Mouse (Mus musculus) liver, postnatal 0 days (tissue): ENCODE measurements at regions not wholly inside any gene's neighbourhood (a gene's known extent, or its start where the extent isn't known, plus 50 kb on each side); places are given as distances from the start of the nearest gene placed in this dataset.

Experiments used
- ATAC-seq: fragments of 200-750 bp; cut with Nextera tagmentation; 2 replicates; pipeline ENCODE4 v1.8.0; 2017; ENCODE audit warnings: mild to moderate bottlenecking, moderate library complexity
- DNase-seq: peaks from one replicate; pipeline ENCODE4 v3.0.0-alpha.2; 2016
- H3K27ac ChIP-seq: fragments of 300-500 bp; sonication (generic); 2 replicates; pipeline ENCODE4 v1.5.1; 2014; ENCODE audit warnings: antibody characterized with exemption, moderate library complexity, mild to moderate bottlenecking, low read depth
- H3K27me3 ChIP-seq: fragments of 300-500 bp; sonication (generic); 2 replicates; pipeline ENCODE4 v1.6.1; 2014; ENCODE audit warnings: low read length, control low read depth, mixed read lengths; ENCODE audit not compliant: insufficient read depth
- H3K36me3 ChIP-seq: fragments of 300-500 bp; sonication (generic); replicated peaks from 2 replicates; pipeline ENCODE4 v1.6.1; 2014; ENCODE audit warnings: mild to moderate bottlenecking, control low read depth, low read length, moderate library complexity, mixed read lengths; ENCODE audit not compliant: insufficient read depth
- H3K4me1 ChIP-seq: fragments of 300-500 bp; sonication (generic); 2 replicates; pipeline ENCODE4 v1.6.1; 2014; ENCODE audit warnings: antibody characterized with exemption, mild to moderate bottlenecking, control low read depth; ENCODE audit not compliant: insufficient read depth
- H3K4me2 ChIP-seq: fragments of 300-500 bp; sonication (generic); 2 replicates; pipeline ENCODE4 v1.6.1; 2014; ENCODE audit warnings: low read depth, mild to moderate bottlenecking, low read length, moderate library complexity, mixed read lengths
- H3K4me3 ChIP-seq: fragments of 300-500 bp; sonication (generic); 2 replicates; pipeline ENCODE4 v1.5.1; 2014; ENCODE audit warnings: low read depth, low read length
- H3K9ac ChIP-seq: fragments of 300-500 bp; sonication (generic); replicated peaks from 2 replicates; pipeline ENCODE4 v1.6.1; 2014; ENCODE audit warnings: mild to moderate bottlenecking, moderate library complexity
- H3K9me3 ChIP-seq: fragments of 300-500 bp; sonication (generic); 2 replicates; pipeline ENCODE4 v1.6.1; 2016; ENCODE audit warnings: mild to moderate bottlenecking, control low read depth, low read length, mixed read lengths
- CTCF ChIP-seq: sonication (generic); IDR thresholded peaks from 2 replicates; pipeline ENCODE4 v1.5.1; 2016; ENCODE audit warnings: antibody characterized with exemption, low read depth
- EP300 ChIP-seq: IDR thresholded peaks from 2 replicates; pipeline ENCODE4 v1.6.1; 2016; ENCODE audit warnings: antibody characterized with exemption, low read depth, mild to moderate bottlenecking
- WGBS: fragments of 180-500 bp; shearing (Covaris S2); extraction: QIAGEN DNeasy Blood & Tissue Kit; methylation state at CpG from one replicate; pipeline ENCODE4 v1.1.7; 2014; ENCODE audit not compliant: insufficient replicate concordance; 5-methylcytosine and 5-hydroxymethylcytosine counted together

GRCm38 (mm10) chr15:36864046-36864445, 143.5 kb downstream of the Zfp706 start:
- H3K27me3 ChIP-seq, result no peaks in the 10 kb centered on the region
- ATAC-seq (no peak), DNase-seq (no peak)
- no peak overlapping the region for H3K4me2 ChIP-seq
- H3K27ac ChIP-seq, result no peak overlapping the region
- TF ChIP-seq CTCF (no peak), EP300 (no peak)
- 66% methylated on average over 2 of the region's 2 CpGs for WGBS
- H3K36me3 ChIP-seq, result no peaks in the 10 kb centered on the region
- no peak overlapping the region for H3K4me3 ChIP-seq
- no peaks in the 10 kb centered on the region for H3K4me1 ChIP-seq
- H3K9me3 ChIP-seq, result no peaks in the 10 kb centered on the region
- no peak overlapping the region for H3K9ac ChIP-seq

- Histone ChIP-seq H3K27me3 (no peaks in the 10 kb centered on the region), H3K27ac (no peak overlapping the region), H3K9me3 (no peaks in the 10 kb centered on the region), H3K4me3 (no peak overlapping the region), H3K4me1 (no peaks in the 10 kb centered on the region), H3K4me2 (no peak overlapping the region), H3K36me3 (no peaks in the 10 kb centered on the region), H3K9ac (no peak overlapping the region)
- 70% methylated on average over 4 of the region's 4 CpGs for WGBS
- no peak for DNase-seq
- ATAC-seq, result no peak
- TF ChIP-seq CTCF (no peak), EP300 (no peak)
These were observed 148.9 kb downstream of the Zfp706 start for GRCm38 (mm10) chr15:36858711-36859110.

GRCm38 (mm10) chr15:36857622-36858021, 150.0 kb downstream of the Zfp706 start:
- no peak overlapping the region for H3K27ac ChIP-seq
- no peak overlapping the region for H3K4me2 ChIP-seq
- H3K36me3 ChIP-seq, result no peaks in the 10 kb centered on the region
- DNase-seq, result no peak
- 67% methylated on average over 1 of the region's 1 CpGs for WGBS
- H3K27me3 ChIP-seq, result no peaks in the 10 kb centered on the region
- H3K4me3 ChIP-seq, result no peak overlapping the region
- no peak for ATAC-seq
- no peaks in the 10 kb centered on the region for H3K4me1 ChIP-seq
- H3K9ac ChIP-seq, result no peak overlapping the region
- no peaks in the 10 kb centered on the region for H3K9me3 ChIP-seq
- TF ChIP-seq EP300 (no peak), CTCF (peak; percentile 41)

GRCm38 (mm10) chr15:36855550-36856131, 151.9 kb downstream of the Zfp706 start:
- H3K9me3 ChIP-seq, result no peaks in the 10 kb centered on the region
- no peak overlapping the region for H3K4me2 ChIP-seq
- no peaks in the 10 kb centered on the region for H3K27me3 ChIP-seq
- ATAC-seq, result no peak
- WGBS, result 63% methylated on average over 7 of the region's 7 CpGs
- H3K4me1 ChIP-seq, result no peaks in the 10 kb centered on the region
- no peaks in the 10 kb centered on the region for H3K36me3 ChIP-seq
- no peak for DNase-seq
- H3K9ac ChIP-seq, result no peak overlapping the region
- no peak overlapping the region for H3K27ac ChIP-seq
- no peak for TF ChIP-seq CTCF
- no peak for TF ChIP-seq EP300
- H3K4me3 ChIP-seq, result no peak overlapping the region

- H3K4me1 ChIP-seq, result no peaks in the 10 kb centered on the region
- no peak for ATAC-seq
- 46% methylated on average over 6 of the region's 6 CpGs for WGBS
- DNase-seq, result no peak
- H3K9me3 ChIP-seq, result no peaks in the 10 kb centered on the region
- TF ChIP-seq EP300 (no peak), CTCF (no peak)
- H3K27me3 ChIP-seq, result no peaks in the 10 kb centered on the region
- no peak overlapping the region for H3K4me3 ChIP-seq
- H3K9ac ChIP-seq, result no peak overlapping the region
- H3K27ac ChIP-seq, result no peak overlapping the region
- H3K4me2 ChIP-seq, result no peak overlapping the region
- no peaks in the 10 kb centered on the region for H3K36me3 ChIP-seq
These were observed 152.7 kb downstream of the Zfp706 start for GRCm38 (mm10) chr15:36854900-36855321.

GRCm38 (mm10) chr15:36852229-36852821, 155.2 kb downstream of the Zfp706 start:
- Histone ChIP-seq H3K9ac (no peak overlapping the region), H3K36me3 (no peaks in the 10 kb centered on the region), H3K27ac (no peak overlapping the region), H3K4me3 (no peak overlapping the region), H3K9me3 (no peaks in the 10 kb centered on the region), H3K4me2 (no peak overlapping the region), H3K27me3 (no peaks in the 10 kb centered on the region), H3K4me1 (no peaks in the 10 kb centered on the region)
- 48% methylated on average over 6 of the region's 6 CpGs for WGBS
- ATAC-seq (no peak), DNase-seq (no peak)
- no peak for TF ChIP-seq EP300
- TF ChIP-seq CTCF, result no peak

GRCm38 (mm10) chr15:36848238-36848637, 159.3 kb downstream of the Zfp706 start:
- no peaks in the 10 kb centered on the region for H3K36me3 ChIP-seq
- H3K9me3 ChIP-seq, result no peaks in the 10 kb centered on the region
- ATAC-seq (no peak), DNase-seq (no peak)
- H3K27me3 ChIP-seq, result no peaks in the 10 kb centered on the region
- H3K27ac ChIP-seq, result no peak overlapping the region
- TF ChIP-seq EP300 (no peak), CTCF (no peak)
- H3K4me1 ChIP-seq, result 0 out of 2 replicates have a peak, but pooled peaks cover 2% of the 10 kb centered on the region
- H3K4me3 ChIP-seq, result no peak overlapping the region
- no peak overlapping the region for H3K9ac ChIP-seq
- no peak overlapping the region for H3K4me2 ChIP-seq
- 48% methylated on average over 5 of the region's 5 CpGs for WGBS
